Mouse (Mus musculus) embryonic stem cell, embryonic (primary cell): ENCODE results near the gene Mknk2.

Source experiments
- CTCF ChIA-PET, 4 experiments: fragments of 300-600 bp in 2 of 4; fragments of 350-600 bp in 2 of 4; sonication (Branson Sonifier 250); formaldehyde crosslinking; loops; one replicate each; lab custom pipeline; 2022; ENCODE audit warnings: inconsistent platforms in 2 of 4; lab: Charles Lee
- POLR2A ChIA-PET, 4 experiments: fragments of 300-600 bp in 2 of 4; fragments of 350-600 bp in 2 of 4; sonication (Branson Sonifier 250); formaldehyde crosslinking; loops; one replicate each; lab custom pipeline; 2022; ENCODE audit warnings: antibody characterized with exemption in 4 of 4, inconsistent platforms in 1 of 4; lab: Charles Lee

Gene Mknk2

GRCm38 (mm10) chr10:80677942-80678436 is at the start of gene Mknk2:
Mknk2 (minus strand) TSS chr10:80678112.
- CTCF ChIA-PET, result interaction anchor here (0.9 to 5.1 kb wide), 20 partner anchors 9 to 337 kb away, joined by 3 to 74 read pairs (median 5); partner anchors contain the start of gene Btbd2 (in 1 of the 4)
- POLR2A ChIA-PET, result interaction anchor here (0.6 to 15.6 kb wide), 73 partner anchors 8 to 284 kb away, joined by 3 to 944 read pairs (median 12); partner anchors contain the start of genes Csnk1g2 (in 3 of the 4), Abhd17a (in 2 of the 4), Ap3d1 (in 2 of the 4) and Atp8b3 (in 2 of the 4)

DNA sequence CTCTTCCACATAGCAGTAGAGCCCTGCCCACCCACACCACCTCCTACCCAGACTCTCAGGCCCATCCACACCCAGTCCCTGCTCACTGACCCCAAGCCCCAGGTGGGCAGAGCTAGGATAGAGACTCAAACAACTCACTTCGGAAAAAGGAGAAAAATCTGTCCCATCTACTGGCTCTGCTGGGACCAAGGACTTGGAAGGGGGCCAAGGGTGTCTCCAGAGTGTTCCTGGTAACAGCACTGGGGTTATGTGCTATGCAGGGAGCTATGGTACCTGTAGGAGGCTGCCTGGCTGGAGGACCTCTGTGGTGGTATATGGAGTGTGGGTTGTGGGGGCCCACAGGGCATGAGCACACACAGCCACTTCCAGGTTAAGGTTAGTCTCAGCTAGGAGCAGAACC is 39.4 kb upstream of the Mknk2 start:
- POLR2A ChIA-PET, result interaction anchor here in 2 of 4 experiments (0.7 to 3.8 kb wide), 18 partner anchors 7 to 55 kb away, joined by 3 to 19 read pairs (median 5); partner anchors contain the start of gene Izumo4 (in 1 of the 2)
- CTCF ChIA-PET, result interaction anchor here in 3 of 4 experiments (0.5 to 1.4 kb wide), 6 partner anchors 12 to 562 kb away, joined by 3 to 4 read pairs (median 3); no protein-coding TSS in a partner anchor

GRCm38 (mm10) chr10:80710834-80711233 is 32.9 kb upstream of the Mknk2 start:
- POLR2A ChIA-PET, result interaction anchor here (0.6 to 9.4 kb wide), 11 partner anchors 8 to 36 kb away, joined by 3 to 124 read pairs (median 4); partner anchors contain the start of genes Ap3d1 (in 1 of the 4) and Mknk2 (in 1 of the 4)
- CTCF ChIA-PET, result interaction anchor here in 2 of 4 experiments (0.8 to 1.2 kb wide), 3 partner anchors 23 to 94 kb away, joined by 3 read pairs; no protein-coding TSS in a partner anchor

DNA sequence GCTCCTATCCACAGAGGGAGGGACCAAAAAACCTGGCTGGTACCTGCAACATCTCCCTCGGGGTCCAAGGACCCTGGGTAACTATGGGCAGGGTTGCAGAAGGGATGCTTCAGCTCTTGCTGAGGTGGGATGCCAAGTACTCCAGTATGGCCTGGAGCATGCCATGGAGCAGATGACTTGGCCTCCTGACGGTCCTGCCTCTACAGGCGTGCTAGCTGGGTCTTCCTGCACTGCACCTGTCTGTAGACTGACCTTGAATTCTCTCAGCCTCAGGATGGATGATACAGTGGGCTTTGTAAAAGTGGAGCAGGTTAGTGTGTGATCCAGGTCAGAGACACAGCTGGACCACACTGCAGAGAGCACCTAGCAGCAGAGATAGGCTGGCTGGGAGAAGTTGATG is 27.6 kb upstream of the Mknk2 start:
- POLR2A ChIA-PET, result interaction anchor here in 3 of 4 experiments (0.5 to 9.4 kb wide), 19 partner anchors 9 to 1239 kb away, joined by 3 to 124 read pairs (median 3); partner anchors contain the start of genes Mknk2 (in 2 of the 3), Ap3d1 (in 1 of the 3) and Rexo1 (in 1 of the 3)
- CTCF ChIA-PET, result interaction anchor here in 1 of 4 experiments (0.6 kb wide), 1 partner anchor 167 kb away, joined by 3 read pairs; no protein-coding TSS in a partner anchor

GRCm38 (mm10) chr10:80705033-80705432 is 27.1 kb upstream of the Mknk2 start:
- ChIA-PET CTCF (no interaction called here), POLR2A (interaction anchor here in 2 of 4 experiments (0.5 to 9.4 kb wide), 11 partner anchors 9 to 1239 kb away, joined by 3 to 124 read pairs (median 4); partner anchors contain the start of gene Mknk2 (in 2 of the 2))

GRCm38 (mm10) chr10:80704418-80704817 is 26.5 kb upstream of the Mknk2 start:
- CTCF ChIA-PET, result interaction anchor here in 1 of 4 experiments (0.5 kb wide), 1 partner anchor 288 kb away, joined by 3 read pairs; no protein-coding TSS in a partner anchor
- POLR2A ChIA-PET, result interaction anchor here in 2 of 4 experiments (0.6 to 9.4 kb wide), 10 partner anchors 10 to 649 kb away, joined by 3 to 124 read pairs (median 9); partner anchors contain the start of genes Ap3d1 (in 2 of the 2) and Mknk2 (in 2 of the 2)

DNA sequence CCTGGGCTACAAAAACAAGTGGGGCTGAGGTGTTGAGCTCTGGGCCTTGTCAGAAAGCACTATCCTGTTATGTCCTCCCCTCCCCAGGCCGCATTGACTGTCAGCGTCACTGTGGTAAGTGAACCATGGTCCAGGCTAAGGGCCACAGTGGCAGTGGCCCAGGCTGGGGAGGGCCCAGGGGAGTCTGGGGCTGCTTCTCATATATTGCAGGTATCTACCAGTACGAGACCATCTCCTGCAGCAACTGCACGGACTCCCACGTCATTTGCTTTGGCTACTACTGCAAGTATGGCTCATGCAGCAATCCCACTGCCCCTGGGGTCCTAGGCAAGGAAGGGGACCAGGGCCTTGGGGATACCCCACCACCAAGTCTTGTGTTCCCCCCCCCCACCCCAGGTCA is 25.7 kb upstream of the Mknk2 start:
- ChIA-PET CTCF (interaction anchor here in 2 of 4 experiments (1.0 to 1.5 kb wide), 3 partner anchors 42 to 50 kb away, joined by 3 to 4 read pairs (median 3); no protein-coding TSS in a partner anchor), POLR2A (interaction anchor here in 3 of 4 experiments (0.6 to 9.4 kb wide), 31 partner anchors 8 to 649 kb away, joined by 3 to 124 read pairs (median 6); partner anchors contain the start of genes Abhd17a (in 2 of the 3), Ap3d1 (in 2 of the 3), Mknk2 (in 2 of the 3) and Atp8b3 (in 1 of the 3))

GRCm38 (mm10) chr10:80702536-80703390 is 24.9 kb upstream of the Mknk2 start:
- POLR2A ChIA-PET, result interaction anchor here (0.6 to 9.4 kb wide), 77 partner anchors 8 to 598 kb away, joined by 3 to 124 read pairs (median 4); partner anchors contain the start of genes Ap3d1 (in 3 of the 4), Abhd17a (in 2 of the 4), Csnk1g2 (in 2 of the 4) and Gadd45b (in 2 of the 4)

DNA sequence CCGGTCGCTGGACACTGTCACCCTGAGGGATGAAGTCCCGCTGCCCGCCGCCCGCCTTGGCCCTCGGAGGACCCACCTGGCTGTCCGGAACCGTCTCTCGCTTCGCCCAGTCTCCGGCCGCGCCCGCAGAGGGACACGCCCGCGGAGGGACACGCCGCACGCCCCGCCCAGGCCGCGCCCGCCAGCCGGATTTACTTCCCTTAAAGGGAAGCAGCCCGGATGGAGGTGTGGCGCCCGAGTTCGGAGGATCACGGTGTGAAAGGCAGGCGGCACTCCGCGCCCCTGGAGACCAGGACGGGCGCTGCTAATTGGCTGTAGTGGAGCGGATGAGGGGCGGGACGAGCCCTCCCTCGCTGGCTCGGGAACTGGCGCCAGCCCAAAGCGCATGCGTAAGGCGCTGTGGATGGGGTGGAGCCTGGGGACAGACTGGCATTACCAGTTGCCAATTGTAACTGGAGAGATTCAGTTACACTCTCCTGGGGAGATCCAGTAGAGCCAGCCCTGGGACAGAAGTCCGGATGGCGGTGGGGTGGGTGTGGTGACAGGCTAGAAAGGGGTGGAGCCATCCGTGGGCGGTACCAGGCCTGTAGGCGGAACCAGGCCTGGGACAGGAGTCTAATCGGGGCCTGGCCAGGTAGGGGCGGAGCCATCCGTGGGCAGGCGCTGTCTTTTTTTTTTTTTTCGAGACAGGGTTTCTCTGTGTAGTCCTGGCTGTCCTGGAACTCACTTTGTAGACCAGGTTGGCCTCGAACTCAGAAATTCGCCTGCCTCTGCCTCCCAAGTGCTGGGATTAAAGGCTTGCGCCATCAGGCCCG is 24.0 kb upstream of the Mknk2 start, which contains the start of the genes Mob3a and Izumo4:
Gene Mob3a, minus strand, starts transcription at position 257 of the 815 bp plus-strand sequence.
Gene Izumo4, plus strand, starts transcription at position 464 of the 815 bp plus-strand sequence.
- CTCF ChIA-PET, result interaction anchor here in 3 of 4 experiments (0.5 to 1.5 kb wide), 17 partner anchors 14 to 313 kb away, joined by 3 to 5 read pairs (median 4); partner anchors contain the start of genes Gadd45b (in 1 of the 3) and Gng7 (in 1 of the 3)
- POLR2A ChIA-PET, result interaction anchor here (0.6 to 9.4 kb wide), 70 partner anchors 10 to 597 kb away, joined by 3 to 124 read pairs (median 4); partner anchors contain the start of genes Ap3d1 (in 3 of the 4), Abhd17a (in 2 of the 4), Map2k2 (in 2 of the 4) and Mknk2 (in 2 of the 4)

More at GRCm38 (mm10) chr10:80702536-80703390, 24.9 kb upstream of the Mknk2 start:
- CTCF ChIA-PET, result interaction anchor here in 3 of 4 experiments (0.5 to 1.5 kb wide), 19 partner anchors 15 to 312 kb away, joined by 3 to 5 read pairs (median 4); partner anchors contain the start of genes Gadd45b (in 1 of the 3) and Gng7 (in 1 of the 3)

- ChIA-PET POLR2A (interaction anchor here in 3 of 4 experiments (0.5 to 10.4 kb wide), 9 partner anchors 8 to 320 kb away, joined by 3 to 141 read pairs (median 3); partner anchors contain the start of gene Mknk2 (in 1 of the 3)), CTCF (interaction anchor here (0.5 to 1.5 kb wide), 8 partner anchors 40 to 1019 kb away, joined by 3 to 5 read pairs (median 3); partner anchors contain the start of gene Cdc34 (in 1 of the 4))
These were observed 22.8 kb upstream of the Mknk2 start for GRCm38 (mm10) chr10:80700732-80701131.

DNA sequence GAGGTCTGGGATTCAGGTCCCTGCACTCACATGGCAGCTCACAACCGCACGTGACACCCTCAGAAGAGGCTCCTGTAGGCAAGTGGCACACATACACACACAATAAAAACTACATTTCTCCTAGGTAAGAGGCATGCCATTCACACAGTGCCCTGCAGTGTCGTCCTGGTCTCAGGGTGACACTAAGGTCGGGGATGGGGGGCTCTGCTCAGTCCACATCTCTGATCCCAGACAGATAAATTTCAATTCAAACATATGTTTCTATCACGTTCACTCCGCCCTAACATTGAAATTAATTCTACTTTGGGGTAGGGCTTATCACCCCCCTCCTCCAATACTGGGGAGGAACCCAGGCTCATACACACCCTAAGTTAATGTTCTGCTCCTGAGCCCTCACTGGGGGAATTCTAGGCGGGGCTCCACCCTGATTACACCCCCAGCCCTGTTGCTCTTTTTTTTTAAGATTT is 22.2 kb upstream of the Mknk2 start:
- CTCF ChIA-PET, result interaction anchor here in 1 of 4 experiments (0.9 to 1.5 kb wide), 2 partner anchors 13 to 122 kb away, joined by 4 read pairs; no protein-coding TSS in a partner anchor
- POLR2A ChIA-PET, result interaction anchor here in 2 of 4 experiments (0.9 to 10.4 kb wide), 6 partner anchors 10 to 121 kb away, joined by 3 to 141 read pairs (median 6); partner anchors contain the start of genes Mknk2 (in 2 of the 2) and Abhd17a (in 1 of the 2)

GRCm38 (mm10) chr10:80698605-80699004 is 20.7 kb upstream of the Mknk2 start:
- POLR2A ChIA-PET, result interaction anchor here in 3 of 4 experiments (0.7 to 10.4 kb wide), 11 partner anchors 11 to 408 kb away, joined by 3 to 141 read pairs (median 3); partner anchors contain the start of genes Mknk2 (in 2 of the 3), Csnk1g2 (in 1 of the 3) and Map2k2 (in 1 of the 3)

GRCm38 (mm10) chr10:80697812-80698211 is 19.9 kb upstream of the Mknk2 start:
- POLR2A ChIA-PET, result interaction anchor here in 3 of 4 experiments (0.7 to 10.4 kb wide), 9 partner anchors 10 to 114 kb away, joined by 3 to 141 read pairs (median 3); partner anchors contain the start of genes Mknk2 (in 2 of the 3) and Csnk1g2 (in 1 of the 3)
- CTCF ChIA-PET, result interaction anchor here in 2 of 4 experiments (1.2 to 1.5 kb wide), 2 partner anchors 11 to 38 kb away, joined by 3 to 4 read pairs; no protein-coding TSS in a partner anchor

More at GRCm38 (mm10) chr10:80698605-80699004, 20.7 kb upstream of the Mknk2 start:
- CTCF ChIA-PET, result interaction anchor here in 3 of 4 experiments (0.5 to 1.5 kb wide), 5 partner anchors 11 to 322 kb away, joined by 3 to 4 read pairs (median 3); no protein-coding TSS in a partner anchor

- ChIA-PET POLR2A (interaction anchor here in 3 of 4 experiments (0.6 to 10.4 kb wide), 10 partner anchors 9 to 107 kb away, joined by 3 to 141 read pairs (median 3); partner anchors contain the start of genes Mknk2 (in 2 of the 3) and Abhd17a (in 1 of the 3)), CTCF (interaction anchor here (0.5 to 1.5 kb wide), 6 partner anchors 36 to 294 kb away, joined by 3 to 5 read pairs (median 3); partner anchors contain the start of gene Klf16 (in 1 of the 4))
These were observed 19.5 kb upstream of the Mknk2 start for GRCm38 (mm10) chr10:80697393-80697787.
